Mouse (Mus musculus) kidney, adult 2 months (tissue): ENCODE data around the gene Tap1. TPM values are rescaled to one million over a fixed set of nuclear protein-coding genes. Genes with fewer than 3 reads are reported as not detected.
A peak's percentile ranks its signal among the peaks of the same experiment; 100 is the strongest.

ENCODE experiments used
- DNase-seq: peaks from one replicate; pipeline ENCODE4 v3.0.0; 2021
- H3K27ac ChIP-seq: fragments of 200-500 bp; 2 replicates; pipeline ENCODE4 v1.5.1; 2012; ENCODE audit warnings: low read depth, low read length, control low read depth, inconsistent platforms; ENCODE audit not compliant: insufficient read depth
- H3K27me3 ChIP-seq: fragments of 200-500 bp; replicated peaks from 2 replicates; pipeline ENCODE4 v1.6.1; 2012; ENCODE audit warnings: mild to moderate bottlenecking, moderate library complexity, low read length, inconsistent platforms; ENCODE audit not compliant: control insufficient read depth, insufficient read depth
- H3K36me3 ChIP-seq: fragments of 200-500 bp; 2 replicates; pipeline ENCODE4 v1.6.1; 2012; ENCODE audit warnings: mild to moderate bottlenecking, moderate library complexity, low read length, inconsistent platforms; ENCODE audit not compliant: control insufficient read depth, insufficient read depth
- H3K4me1 ChIP-seq: fragments of 200-500 bp; 2 replicates; pipeline ENCODE4 v1.6.1; 2011; ENCODE audit warnings: low read length; ENCODE audit not compliant: control insufficient read depth, insufficient read depth
- H3K4me3 ChIP-seq: fragments of 200-500 bp; 2 replicates; pipeline ENCODE4 v1.5.1; 2011; ENCODE audit warnings: mild to moderate bottlenecking, low read depth, low read length, control low read depth; ENCODE audit not compliant: insufficient read depth
- CTCF ChIP-seq: fragments of 200-500 bp; conservative IDR thresholded peaks from 2 replicates; pipeline ENCODE4 v1.5.1; 2011; ENCODE audit warnings: low read depth, mild to moderate bottlenecking, control low read depth, low read length, moderate library complexity, mixed read lengths; ENCODE audit not compliant: insufficient read depth, insufficient read length
- POLR2A ChIP-seq: fragments of 200-500 bp; IDR thresholded peaks from one replicate; pipeline ENCODE4 v1.6.1; 2011; ENCODE audit warnings: low read depth, low read length, control low read depth
- WGBS: fragments of 180-500 bp; shearing (Covaris S2); methylation state at CpG from one replicate; pipeline ENCODE4 v1.1.7; 2018; 5-methylcytosine and 5-hydroxymethylcytosine counted together
- polyA plus RNA-seq: library from polyadenylated mRNA; depleted of rRNA; stranded (reverse); fragments of >200 nt; gene quantifications from 2 replicates; pipeline ENCODE4 v1.2.3, GENCODE M21; 2012

The Tap1 gene
- polyA plus RNA-seq, 1 experiment: 19.4 TPM

DNA sequence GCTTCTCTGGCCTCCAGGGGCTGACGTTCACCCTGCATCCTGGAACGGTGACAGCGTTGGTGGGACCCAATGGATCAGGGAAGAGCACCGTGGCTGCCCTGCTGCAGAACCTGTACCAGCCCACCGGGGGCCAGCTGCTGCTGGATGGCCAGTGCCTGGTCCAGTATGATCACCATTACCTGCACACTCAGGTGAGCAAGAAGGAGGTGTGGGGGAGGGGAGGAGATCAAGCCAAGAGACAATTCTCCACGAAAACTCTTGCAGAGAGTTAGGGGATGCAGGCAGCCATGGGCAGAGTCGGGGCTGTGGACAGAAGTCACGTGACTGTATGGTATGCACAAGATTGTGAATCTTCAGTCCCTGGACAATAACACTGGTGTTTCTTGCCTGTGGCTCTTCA lies 6.1 kb downstream of the Tap1 start:
- DNase-seq: no peak
- H3K4me3 ChIP-seq: no peak overlapping the region
- H3K27me3 ChIP-seq: no peaks in the 10 kb centered on the region
- no peaks in the 10 kb centered on the region for H3K4me1 ChIP-seq
- no peaks in the 10 kb centered on the region for H3K36me3 ChIP-seq
- TF ChIP-seq CTCF (no peak), POLR2A (no peak)
- H3K27ac ChIP-seq: no peak overlapping the region
- 63% methylated on average over 8 of the region's 8 CpGs for WGBS

DNA sequence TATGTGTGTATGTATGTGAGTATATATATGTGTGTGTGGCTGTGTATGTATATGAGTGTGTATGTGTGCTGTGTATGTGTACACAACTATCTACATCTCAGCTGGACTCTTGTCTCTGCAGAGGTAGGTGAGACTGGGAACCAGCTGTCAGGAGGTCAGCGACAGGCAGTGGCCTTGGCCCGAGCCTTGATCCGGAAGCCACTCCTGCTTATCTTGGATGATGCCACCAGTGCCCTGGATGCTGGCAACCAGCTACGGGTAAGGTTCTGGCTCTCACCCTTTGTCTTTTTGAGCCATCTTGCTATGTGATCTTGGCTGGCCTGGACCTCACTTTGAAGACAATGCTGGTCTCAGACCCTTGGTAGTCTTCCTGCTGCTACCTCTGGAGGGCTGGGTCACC lies 7.4 kb downstream of the Tap1 start:
- 96% methylated on average over 4 of the region's 4 CpGs for WGBS
- H3K27me3 ChIP-seq: no peaks in the 10 kb centered on the region
- TF ChIP-seq POLR2A (no peak), CTCF (no peak)
- H3K4me3 ChIP-seq: no peak overlapping the region
- H3K4me1 ChIP-seq: no peaks in the 10 kb centered on the region
- no peak overlapping the region for H3K27ac ChIP-seq
- DNase-seq: no peak
- no peaks in the 10 kb centered on the region for H3K36me3 ChIP-seq

DNA sequence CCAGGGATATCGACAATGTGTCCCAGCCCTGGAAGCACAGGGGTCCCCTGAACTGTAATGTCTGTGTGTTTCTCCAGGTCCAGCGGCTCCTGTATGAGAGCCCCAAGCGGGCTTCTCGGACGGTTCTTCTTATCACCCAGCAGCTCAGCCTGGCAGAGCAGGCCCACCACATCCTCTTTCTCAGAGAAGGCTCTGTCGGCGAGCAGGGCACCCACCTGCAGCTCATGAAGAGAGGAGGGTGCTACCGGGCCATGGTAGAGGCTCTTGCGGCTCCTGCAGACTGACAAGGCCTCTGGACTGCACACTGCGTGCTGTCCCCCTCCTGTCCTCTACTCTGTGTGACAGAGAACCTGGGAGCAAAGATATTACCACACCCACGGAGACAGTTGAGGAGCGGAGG lies 9.1 kb downstream of the Tap1 start:
- H3K27ac ChIP-seq: no peak overlapping the region

DNA sequence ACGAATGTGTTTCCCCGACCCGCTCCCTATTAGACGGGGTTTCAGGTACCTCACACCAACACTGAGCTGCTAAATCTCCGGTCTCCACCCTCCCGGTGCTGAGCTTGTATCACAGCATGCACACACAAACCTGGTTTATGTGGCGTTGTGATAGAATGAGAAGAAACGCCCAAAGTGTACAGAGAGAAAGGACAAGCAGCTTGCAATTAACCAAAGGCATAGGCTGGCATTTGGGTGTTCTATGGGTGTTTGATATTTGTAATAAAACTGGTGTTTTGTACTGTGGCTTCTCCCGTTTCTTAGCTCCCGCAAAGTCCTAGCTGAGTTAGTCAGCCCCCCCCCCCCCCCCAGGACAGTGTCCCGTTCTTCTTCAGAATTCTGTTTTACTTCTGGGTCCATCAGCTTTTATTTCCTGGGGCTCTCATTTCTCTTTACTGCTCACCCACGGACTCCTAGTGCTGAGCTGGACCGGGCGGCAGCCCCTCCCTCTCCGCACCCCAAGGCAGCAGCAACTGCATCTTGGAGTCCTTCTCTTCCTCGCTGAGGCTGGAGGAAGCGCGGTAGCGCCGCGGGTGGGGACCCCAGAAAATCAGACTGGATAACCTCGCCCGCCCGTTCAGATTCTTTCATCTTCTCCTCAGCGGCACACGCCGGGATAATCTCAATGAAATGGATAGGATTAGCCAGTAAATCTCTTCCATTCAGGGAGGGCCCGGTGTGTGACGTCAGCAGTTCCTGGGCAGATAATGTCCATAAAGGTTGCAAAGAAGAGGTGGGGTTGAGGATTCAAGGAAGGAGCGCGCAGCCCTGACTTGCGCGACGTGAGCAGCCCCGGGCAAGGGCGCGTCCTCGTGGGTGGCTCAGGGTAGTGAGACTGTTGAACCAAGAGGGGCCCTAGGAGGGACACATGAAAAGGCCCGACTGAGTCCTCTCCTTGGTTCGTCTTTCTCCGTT lies 9.9 kb downstream of the Tap1 start, which contains the start of gene Psmb8:
Gene Psmb8, plus strand, starts transcription at position 781 of the 954 bp plus-strand sequence.
- no peaks in the 10 kb centered on the region for H3K36me3 ChIP-seq
- H3K27me3 ChIP-seq: no peaks in the 10 kb centered on the region
- WGBS: 12% methylated on average over 41 of the region's 41 CpGs
- peak within 1 kb of the TSS; percentile 67 for H3K4me3 ChIP-seq
- no peak for TF ChIP-seq CTCF
- H3K27ac ChIP-seq: peak within 1 kb of the TSS; percentile 26
- no peaks in the 10 kb centered on the region for H3K4me1 ChIP-seq
- DNase-seq: peak; percentile 95

More for the DNA sequence above, 9.1 kb downstream of the Tap1 start:
- TF ChIP-seq CTCF (no peak), POLR2A (no peak)
- Histone ChIP-seq H3K4me3 (no peak overlapping the region), H3K27me3 (no peaks in the 10 kb centered on the region), H3K36me3 (no peaks in the 10 kb centered on the region), H3K4me1 (no peaks in the 10 kb centered on the region)
- WGBS: 73% methylated on average over 12 of the region's 12 CpGs
- no peak for DNase-seq

DNA sequence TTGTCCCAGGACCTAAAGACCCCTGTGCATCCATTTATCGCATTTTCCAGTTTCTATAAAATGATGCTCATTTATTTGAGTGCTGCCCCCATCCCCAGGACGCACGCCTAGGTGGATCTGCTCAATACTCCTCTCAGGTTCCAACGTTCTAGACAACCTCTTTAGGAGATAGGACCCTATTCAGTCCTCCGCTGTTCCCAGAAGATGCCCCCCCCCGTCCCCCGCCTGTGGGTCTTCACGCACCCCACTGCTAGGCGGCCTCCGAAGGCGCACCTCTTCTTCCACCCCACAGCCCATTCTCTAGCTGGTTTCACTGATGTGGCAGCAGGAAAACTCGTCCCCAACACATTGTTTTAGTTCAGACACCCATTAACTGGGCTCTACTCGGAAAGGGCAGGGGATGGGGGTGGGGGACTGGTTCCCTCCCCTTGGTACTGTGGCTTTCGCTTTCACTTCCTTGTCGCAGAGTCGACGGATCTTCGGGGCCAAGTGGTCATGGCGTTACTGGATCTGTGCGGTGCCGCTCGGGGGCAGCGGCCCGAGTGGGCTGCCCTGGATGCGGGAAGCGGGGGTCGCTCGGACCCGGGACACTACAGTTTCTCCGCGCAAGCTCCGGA lies 10.7 kb downstream of the Tap1 start:
- WGBS: under 1% methylated on average over 32 of the region's 32 CpGs
- DNase-seq: peak; percentile 76
- Histone ChIP-seq H3K36me3 (no peaks in the 10 kb centered on the region), H3K4me1 (no peaks in the 10 kb centered on the region), H3K27ac (peak overlapping the region; percentile 26), H3K27me3 (no peaks in the 10 kb centered on the region), H3K4me3 (peak overlapping the region; percentile 67)
- TF ChIP-seq POLR2A (no peak), CTCF (no peak)

DNA sequence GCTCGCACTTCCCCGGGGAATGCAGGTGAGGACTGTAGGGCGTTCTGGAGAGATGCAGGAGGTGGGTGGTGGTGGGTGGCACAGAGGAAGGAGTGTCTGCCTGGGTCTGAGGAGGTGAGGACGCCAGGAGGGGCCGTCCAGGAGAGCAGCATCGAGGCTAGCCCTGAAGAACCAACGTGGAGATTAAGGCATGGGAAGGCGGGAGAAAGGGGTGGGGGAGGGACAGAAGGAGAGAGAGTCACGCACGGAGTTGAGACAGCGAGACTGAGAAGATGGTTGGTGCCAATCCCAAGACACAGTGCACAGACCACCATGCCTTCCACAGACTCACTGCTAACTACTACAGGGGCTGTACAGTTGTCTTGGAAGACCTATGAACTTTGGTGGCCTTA lies 11.2 kb downstream of the Tap1 start:
- peak overlapping the region; percentile 67 for H3K4me3 ChIP-seq
- H3K27ac ChIP-seq: peak overlapping the region; percentile 26; the same call in 1 of the 2 replicates
- H3K4me1 ChIP-seq: no peaks in the 10 kb centered on the region
- WGBS: 18% methylated on average over 11 of the region's 11 CpGs
- no peak for DNase-seq
- no peaks in the 10 kb centered on the region for H3K36me3 ChIP-seq
- TF ChIP-seq CTCF (no peak), POLR2A (no peak)
- H3K27me3 ChIP-seq: no peaks in the 10 kb centered on the region

DNA sequence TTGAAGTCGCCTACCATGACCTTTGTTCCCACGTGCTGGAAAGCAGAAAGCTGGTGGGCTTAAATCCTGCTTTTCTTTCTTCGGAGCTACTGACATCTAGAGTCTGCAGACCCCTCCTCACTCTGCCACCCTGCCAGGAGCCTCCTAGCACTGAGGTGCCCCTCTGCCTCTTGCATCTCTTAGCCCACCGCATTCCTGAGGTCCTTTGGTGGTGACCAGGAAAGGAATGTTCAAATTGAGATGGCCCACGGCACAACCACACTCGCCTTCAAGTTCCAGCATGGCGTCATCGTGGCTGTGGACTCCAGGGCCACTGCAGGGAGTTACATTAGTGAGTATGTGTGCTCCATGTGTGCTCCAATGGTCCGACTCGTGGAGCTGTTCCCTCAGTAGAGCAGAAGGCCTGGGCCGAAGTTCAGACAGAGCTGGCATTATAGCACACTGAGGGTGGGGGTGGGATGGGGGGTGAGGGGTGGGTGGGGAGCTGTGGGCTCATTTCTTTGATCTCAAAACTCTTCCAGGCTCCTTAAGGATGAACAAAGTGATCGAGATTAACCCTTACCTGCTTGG lies 11.8 kb downstream of the Tap1 start:
- no peak for TF ChIP-seq POLR2A
- TF ChIP-seq CTCF: no peak
- H3K27me3 ChIP-seq: no peaks in the 10 kb centered on the region
- H3K4me1 ChIP-seq: peaks cover 3% of the 10 kb centered on the region; the same call in 1 of the 2 replicates
- WGBS: 75% methylated on average over 12 of the region's 12 CpGs
- H3K27ac ChIP-seq: no peak overlapping the region
- DNase-seq: no peak
- peak overlapping the region; percentile 67 for H3K4me3 ChIP-seq
- H3K36me3 ChIP-seq: no peaks in the 10 kb centered on the region
